Mouse (Mus musculus) forebrain, embryonic 10.5 days (tissue): ENCODE results near the gene Ttc27. TPM values are rescaled to one million over a fixed set of nuclear protein-coding genes. Genes with fewer than 3 reads are reported as not detected.

Experiments
- polyA plus RNA-seq: library from polyadenylated mRNA; unstranded; fragments of >200 nt; fragmentation: Nextera tagmentation; extraction: Ambion mirVana; gene quantifications from 2 replicates; pipeline ENCODE4 v1.2.1, GENCODE M21; 2016

Gene Ttc27
- polyA plus RNA-seq, 1 experiment from 2014 or later = 30.5 TPM

Other genes starting within 250 kb of the Ttc27 start
- 27.0 and 28.6 TPM in 2 replicates for gene Yipf4, start 228.2 kb upstream of the Ttc27 start, polyA plus RNA-seq
- 85.0 and 86.5 TPM in 2 replicates for gene Birc6, start 189.4 kb upstream of the Ttc27 start, polyA plus RNA-seq